Mouse (Mus musculus): ENCODE results near the gene Rassf8.

Rassf8 gene

DNA sequence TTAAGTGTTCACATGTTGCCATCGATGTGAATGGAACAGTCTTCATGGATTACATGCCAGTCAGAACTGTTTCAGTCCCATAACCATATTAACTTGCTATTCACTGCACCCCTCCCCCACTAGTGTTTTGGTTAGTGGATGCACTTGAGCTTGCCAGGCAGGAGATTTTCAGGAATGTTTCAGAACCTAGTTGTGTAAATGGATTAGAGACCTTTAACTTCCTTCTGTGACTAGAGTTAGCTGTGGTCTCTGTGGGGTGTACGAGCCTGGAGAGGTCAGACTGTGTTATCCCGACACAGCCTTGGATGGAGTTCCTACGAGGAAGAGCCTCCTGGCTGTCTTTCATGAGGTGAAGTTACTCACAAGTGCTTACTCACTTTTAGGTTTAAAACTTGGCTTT, 29.7 kb downstream of the Rassf8 start:
- DNase-seq (ENCODE audit: low read depth): no peak

- no peak for DNase-seq (ENCODE audit: low read depth)
These were observed 32.8 kb downstream of the Rassf8 start for GRCm38 (mm10) chr6:145779383-145779782.

- no peak for DNase-seq (ENCODE audit: low read depth)
These were observed 33.7 kb downstream of the Rassf8 start for GRCm38 (mm10) chr6:145780180-145780802.

DNA sequence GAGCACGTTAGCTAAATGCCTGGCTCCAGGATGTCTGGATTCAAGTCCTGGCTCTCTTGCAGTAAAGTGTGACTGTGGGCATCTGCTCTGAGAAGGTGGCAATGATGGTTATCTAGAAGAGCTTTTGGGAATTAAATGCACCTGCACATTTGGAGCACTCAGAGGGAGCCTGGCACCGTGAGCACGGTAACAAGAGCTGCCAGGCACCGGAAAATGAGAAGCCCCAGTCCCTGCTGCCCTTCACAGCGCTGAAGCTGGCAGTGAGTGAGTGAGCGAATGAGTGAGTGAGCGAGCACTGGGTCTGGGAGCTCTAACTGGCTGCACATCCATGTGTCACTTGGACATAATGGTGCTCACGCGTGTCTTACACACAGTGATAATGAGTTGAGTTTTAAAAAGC, 34.7 kb downstream of the Rassf8 start:
- no peak for DNase-seq (ENCODE audit: low read depth)

DNA sequence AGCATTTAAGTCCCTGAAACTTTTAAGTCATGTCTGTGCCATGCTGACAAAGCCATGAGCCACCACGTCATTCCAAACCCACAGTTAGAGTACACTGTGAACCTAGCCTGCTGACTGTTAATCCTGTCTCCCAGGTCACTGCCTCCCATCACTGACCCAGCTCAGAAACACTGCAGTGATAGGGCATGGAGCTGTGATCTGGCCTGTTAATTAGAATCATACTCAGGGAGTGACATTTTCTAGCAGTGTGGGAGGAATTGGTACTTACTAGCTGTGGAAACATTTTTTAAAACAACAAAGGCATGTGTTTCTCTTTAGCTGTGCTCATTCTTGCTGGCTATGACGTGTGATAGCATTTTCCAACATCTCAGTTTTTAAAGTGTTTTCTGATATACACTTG, 35.4 kb downstream of the Rassf8 start:
- DNase-seq (ENCODE audit: low read depth): no peak

DNA sequence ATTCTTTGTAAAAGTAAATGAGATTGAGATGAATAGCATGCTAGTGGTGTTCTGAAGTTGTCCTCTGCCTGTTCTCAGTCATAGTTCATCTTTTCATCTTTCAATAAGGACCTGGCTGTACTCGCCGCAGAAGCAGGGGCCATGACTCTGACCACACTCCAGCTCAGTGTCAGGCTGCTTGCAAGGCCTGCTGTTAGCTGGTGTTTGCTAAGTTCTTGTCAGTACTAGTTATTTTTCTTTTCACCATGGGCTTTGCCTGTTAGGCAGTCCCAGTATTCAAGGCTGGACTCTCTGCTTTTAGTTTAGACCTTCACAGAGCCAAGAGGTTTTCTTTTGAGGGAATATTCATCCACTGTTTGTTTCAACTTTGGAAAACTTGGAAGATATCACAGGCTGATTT, 40.8 kb downstream of the Rassf8 start:
- DNase-seq (ENCODE audit: low read depth): no peak

DNA sequence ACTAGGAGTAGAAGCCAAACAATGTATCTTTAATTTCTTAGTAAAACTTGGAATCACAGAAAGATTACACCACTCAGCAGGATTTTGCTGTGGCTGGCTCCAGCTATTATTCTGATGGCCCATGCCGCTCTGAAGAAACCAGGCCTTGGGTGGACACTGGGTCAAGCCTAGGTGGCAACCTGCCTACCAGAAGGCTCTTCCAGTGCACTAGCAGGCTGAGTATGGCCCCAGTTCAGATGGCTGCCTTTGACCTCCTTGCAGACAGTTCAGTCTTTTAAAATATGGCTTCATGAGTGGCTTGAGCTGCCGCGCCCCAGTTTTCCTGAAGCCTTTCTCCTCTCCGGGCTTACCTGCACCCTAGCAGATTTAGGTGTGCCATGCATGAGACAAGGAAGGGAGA, 43.2 kb downstream of the Rassf8 start:
- no peak for DNase-seq (ENCODE audit: low read depth)

DNA sequence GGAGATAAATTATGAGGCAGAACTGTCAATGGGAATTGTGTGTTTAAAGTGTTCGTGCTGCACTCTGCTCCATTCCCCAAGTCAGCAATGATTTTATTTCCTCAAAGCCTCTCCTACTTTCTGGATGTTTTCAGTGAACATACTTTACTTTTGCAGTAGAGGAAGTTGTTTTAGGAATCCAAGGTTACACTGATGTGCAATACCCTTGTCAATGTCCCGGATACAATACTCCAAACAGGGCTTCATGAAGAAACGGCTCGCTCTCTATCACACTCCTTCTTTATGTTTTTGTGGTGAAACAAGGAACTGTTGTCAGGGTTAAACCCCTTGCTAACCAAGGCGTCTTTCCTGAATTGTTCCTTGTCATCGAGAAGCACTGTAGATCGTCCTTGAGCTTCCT, 45.8 kb downstream of the Rassf8 start:
- DNase-seq (ENCODE audit: low read depth): no peak

DNA sequence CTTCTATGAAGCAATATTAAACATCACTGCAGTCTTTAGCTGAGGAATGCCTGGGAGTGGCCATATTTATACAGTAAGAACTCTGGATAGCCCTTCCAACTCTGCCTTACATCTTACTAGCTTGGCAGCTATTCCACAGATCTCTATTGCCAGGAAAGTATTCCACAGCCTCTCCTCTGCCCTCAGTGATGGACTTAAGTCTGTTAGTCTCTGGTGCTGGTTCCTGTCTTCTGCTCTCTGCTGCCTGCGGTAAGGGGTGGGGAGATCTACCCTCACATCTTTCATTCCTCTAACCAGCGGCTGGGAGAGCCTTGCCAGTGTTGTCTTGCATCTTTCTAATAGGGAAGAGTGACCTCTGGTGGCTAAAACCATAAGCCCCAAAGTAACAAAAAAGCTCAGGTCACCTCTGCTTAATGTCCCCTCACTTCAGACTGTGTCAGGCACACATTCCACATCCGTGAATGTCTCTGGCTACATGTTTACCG, 46.6 kb downstream of the Rassf8 start:
- DNase-seq (ENCODE audit: low read depth): peak; percentile 55

- no peak for DNase-seq (ENCODE audit: low read depth)
These were observed 48.1 kb downstream of the Rassf8 start for GRCm38 (mm10) chr6:145794671-145795070.

GRCm38 (mm10) chr6:145796191-145797023, 49.9 kb downstream of the Rassf8 start:
- no peak for DNase-seq (ENCODE audit: low read depth)

DNA sequence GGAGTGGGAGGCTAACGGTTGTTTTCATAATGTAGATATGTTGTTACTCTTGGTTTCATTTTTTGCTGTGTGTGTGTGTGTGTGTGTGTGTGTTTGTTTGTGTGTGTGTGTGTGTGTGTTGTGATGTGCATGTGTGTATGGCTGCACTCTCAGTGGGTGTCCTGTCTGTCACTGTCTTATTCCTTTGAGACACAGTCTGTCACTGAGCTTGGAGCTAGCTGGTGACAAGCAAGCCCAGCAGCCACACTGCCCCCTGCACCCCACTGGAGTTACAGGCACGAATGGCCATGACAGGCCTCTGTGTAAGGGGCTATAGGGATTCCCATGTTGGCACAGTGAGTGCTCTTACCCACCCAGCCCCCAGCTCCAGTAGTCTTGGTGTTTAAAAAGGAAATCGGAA, 51.1 kb downstream of the Rassf8 start:
- no peak for DNase-seq (ENCODE audit: low read depth)

DNA sequence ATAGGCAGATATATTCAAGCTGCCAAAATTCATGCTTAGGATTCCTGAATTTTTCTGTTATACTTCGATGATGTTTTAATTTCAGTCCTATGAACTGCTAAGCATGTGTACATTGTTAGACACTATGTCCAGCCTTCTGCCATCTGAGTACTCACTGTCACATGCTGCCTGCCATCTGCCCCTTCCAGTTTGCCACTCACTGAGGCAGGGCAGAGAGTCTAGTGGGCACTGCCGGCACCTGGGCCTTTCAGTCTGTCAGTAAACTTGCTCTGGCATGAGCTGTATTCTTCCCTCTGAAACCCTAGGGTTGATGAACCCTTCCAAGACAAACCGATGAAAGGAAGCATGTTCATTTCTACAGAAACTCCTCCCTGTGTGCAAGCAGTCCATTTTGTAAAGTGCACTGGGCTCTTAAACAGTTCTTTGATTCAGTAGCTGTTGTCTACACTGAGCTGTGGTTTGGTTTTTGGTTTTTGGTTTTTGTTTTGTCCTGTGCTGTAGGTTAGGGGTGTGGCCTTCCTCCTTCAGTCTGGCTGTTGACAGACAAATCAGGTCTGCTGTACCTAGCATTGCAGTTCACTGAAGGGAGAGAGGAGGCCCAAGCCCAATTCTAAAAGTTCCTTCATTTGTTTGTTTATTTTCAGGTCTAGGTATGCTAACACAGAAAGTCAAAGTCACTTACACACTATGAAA, 55.4 kb downstream of the Rassf8 start:
- DNase-seq (ENCODE audit: low read depth): no peak

- DNase-seq (ENCODE audit: low read depth): no peak
These were observed 56.3 kb downstream of the Rassf8 start for GRCm38 (mm10) chr6:145802881-145803280.

GRCm38 (mm10) chr6:145804276-145804675, 57.7 kb downstream of the Rassf8 start:
- DNase-seq (ENCODE audit: low read depth): no peak

GRCm38 (mm10) chr6:145806784-145807183, 60.2 kb downstream of the Rassf8 start:
- no peak for DNase-seq (ENCODE audit: low read depth)

- no peak for DNase-seq (ENCODE audit: low read depth)
These were observed 61.4 kb downstream of the Rassf8 start for GRCm38 (mm10) chr6:145807929-145808328.

DNA sequence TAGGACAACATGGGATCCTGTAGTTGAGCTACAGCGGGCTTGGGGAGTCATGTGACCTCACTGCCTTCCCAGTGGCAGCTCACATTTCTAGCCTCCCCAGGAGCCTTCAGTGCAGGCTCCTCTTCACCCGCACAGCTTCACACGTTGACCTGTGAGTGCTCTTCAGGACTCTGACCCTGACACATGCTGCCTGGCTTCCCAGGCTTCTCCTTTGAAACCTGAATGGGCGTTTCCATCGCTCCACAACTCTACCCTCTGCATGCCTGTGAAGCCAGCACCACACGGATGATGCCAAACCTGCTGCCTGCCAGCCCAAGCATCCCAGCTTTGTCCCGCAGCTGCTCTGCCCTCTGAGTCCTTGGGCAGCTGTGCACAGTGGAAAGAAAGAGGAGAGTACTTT, 63.0 kb downstream of the Rassf8 start:
- DNase-seq (ENCODE audit: low read depth): no peak

GRCm38 (mm10) chr6:145810015-145810414, 63.5 kb downstream of the Rassf8 start:
- DNase-seq (ENCODE audit: low read depth): no peak

GRCm38 (mm10) chr6:145811174-145811573, 64.6 kb downstream of the Rassf8 start:
- DNase-seq (ENCODE audit: low read depth): no peak

- DNase-seq (ENCODE audit: low read depth): no peak
These were observed 68.7 kb downstream of the Rassf8 start for GRCm38 (mm10) chr6:145815200-145815599.

DNA sequence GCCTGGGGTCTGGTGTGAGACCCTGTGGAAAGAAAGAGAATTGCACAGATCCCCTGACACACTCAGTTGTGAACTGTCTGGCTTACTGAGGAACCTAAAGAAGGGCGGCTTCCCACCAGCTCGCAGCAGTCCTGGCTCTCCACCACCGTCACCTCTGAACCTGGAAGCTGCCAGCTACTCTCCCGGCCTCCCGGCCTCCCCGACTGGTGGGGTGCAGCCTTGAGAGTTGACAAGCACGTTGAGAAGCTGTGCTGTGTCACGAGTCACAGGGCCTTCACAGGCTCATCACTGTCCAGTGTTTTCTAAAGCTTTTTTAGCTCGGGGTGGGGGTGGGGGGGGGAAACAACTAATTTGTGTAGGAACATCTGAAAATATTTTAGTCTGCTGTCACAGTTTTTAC, 72.6 kb downstream of the Rassf8 start:
- DNase-seq (ENCODE audit: low read depth): no peak

- no peak for DNase-seq (ENCODE audit: low read depth)
These were observed 75.7 kb downstream of the Rassf8 start for GRCm38 (mm10) chr6:145822218-145822617.

All from c-Kit-positive CD71-negative TER-119-negative erythroid progenitor cells, embryonic 14.5 days (primary cell).